Mouse (Mus musculus) induced T-regulatory cell, adult 2 months (primary cell): ENCODE data around the gene Ccdc9b.

Experiments used
- DNase-seq: peaks from one replicate; pipeline ENCODE4 v3.0.0-alpha.2; 2012; ENCODE audit warnings: low read depth

Ccdc9b gene

DNA sequence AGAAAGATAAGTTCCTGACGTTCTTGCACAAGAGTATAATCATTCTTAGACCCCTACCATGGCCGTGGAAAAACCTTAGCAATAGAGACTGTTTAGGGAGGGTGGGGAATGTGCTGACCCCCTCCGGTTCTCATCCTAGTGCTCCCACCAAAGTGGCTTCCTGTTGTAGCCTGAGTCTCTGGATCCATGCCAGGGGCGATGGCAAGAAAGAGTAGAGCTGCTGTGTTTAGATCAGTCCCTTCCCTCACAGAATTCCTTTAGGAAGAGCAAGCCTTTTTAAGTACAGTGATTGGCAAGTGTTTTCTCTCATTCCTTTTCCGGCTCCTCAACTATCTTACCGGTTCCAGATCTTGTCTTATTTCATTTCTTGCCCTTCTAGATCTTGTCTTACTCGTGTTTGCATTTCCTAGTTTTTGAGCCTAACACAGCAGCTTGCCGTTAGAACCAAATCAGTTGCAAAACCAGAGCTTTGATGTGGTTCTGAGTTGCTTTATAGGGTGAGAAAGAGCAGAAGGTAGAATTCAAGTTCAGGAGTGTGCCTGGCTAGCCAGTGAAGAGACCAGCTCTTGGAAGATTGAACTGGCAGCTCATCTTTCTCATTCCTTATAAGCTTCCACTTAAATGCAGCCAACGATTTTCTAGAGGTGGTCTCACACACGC, 15.0 kb downstream of the Ccdc9b start:
- peak; percentile 58 for DNase-seq

DNA sequence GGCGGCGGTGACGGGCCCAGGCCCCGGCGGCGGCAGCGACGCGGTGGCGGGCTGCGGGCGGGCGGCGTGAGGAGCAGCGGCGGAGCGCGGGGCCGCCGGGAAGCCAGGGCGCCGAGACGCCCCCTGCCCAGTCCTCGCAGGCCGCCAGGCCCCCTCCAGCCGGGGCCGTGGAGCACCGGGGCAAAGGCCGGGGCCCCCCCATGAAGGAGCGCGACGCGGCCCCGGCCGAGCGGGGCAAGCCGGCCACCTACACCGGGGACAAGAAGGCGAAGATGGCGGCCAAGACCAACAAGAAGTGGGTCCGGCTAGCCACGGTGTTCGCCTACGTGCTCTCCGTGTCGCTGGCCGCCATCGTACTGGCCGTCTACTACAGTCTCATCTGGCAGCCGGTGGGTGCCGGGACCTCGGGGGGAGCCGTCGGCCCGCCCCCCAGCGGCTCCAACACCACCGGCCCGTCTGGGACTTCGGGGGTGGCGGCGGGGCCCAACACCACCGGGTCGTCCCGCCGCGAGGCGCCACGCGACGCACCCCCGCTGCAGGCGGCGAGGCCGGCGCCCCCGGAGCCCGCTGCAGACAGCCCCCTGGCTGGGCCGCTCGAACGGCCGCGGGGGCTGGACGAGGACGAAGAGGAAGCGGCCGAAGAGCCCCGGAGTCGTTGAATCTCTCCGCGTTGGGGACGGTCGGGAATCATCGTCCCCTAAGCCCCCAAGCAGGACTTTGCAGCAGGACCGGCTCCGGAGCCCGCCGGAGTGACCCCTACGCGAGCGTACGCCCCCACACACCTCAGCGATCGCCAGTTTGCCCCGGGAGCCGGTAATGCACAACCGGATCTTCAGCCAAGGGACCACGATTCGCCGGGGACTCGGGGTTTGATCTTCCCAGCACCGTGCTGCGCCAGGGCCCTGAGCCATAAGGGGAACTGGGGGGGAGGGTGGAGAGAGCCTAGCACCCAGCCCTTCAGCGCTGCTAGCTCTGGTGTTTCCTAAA, 16.3 kb downstream of the Ccdc9b start:
- DNase-seq, result peak; percentile 57

DNA sequence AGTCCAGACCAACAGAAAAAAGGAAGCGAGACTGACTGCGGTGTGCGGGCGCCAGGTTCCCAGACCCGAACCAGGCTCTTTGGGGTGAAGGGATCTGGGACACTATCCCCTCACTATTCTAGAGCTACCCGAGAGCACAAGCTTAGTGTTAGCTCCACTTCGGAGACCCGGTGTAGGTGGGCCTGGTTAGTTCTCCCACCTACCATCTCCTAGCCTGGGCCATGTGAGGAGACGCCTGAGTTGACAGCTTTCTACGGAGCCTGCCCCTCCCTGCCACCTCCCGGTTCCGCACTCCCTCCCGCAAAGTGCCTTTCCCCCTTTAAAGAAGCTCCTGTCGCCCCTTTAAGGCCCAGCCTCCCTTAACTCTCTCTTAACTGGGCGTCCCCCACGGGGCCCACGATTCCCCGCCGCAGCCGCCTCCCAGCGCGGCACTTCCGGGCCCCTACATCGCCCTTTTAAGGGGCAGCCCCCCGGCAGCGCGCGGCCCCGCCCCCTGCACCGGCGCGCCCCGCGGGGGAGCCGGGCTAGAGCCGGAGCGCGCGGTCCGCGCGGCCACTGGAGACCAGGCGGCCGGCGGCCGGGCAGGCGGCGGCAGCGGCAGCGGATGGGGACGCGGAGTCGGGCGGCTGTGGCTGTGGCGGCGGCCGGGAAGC, 17.1 kb downstream of the Ccdc9b start, which contains the start of gene Inafm2:
Gene Inafm2, plus strand, starts transcription at position 527 of the 653 bp plus-strand sequence.
- DNase-seq, result peak; percentile 90

DNA sequence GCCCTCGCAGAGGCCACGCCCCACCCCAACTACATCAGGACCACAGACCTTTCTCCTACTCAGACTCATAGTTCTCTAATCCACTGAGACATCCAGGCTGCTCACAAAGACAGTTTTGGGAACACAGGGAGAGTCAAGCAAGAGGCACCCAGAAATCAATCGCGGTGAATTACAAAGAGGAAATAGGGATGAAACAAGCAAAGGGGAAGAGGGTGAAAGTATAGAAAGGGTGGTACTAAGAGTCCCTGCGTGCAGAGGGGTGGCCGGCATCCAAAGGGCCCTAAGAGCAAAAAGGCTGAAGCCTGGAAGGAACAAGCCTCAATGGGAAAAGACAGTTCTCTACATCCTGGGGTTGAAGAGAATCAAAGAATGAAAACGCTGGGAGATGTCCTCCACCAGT, 17.8 kb downstream of the Ccdc9b start:
- peak; percentile 25 for DNase-seq

DNA sequence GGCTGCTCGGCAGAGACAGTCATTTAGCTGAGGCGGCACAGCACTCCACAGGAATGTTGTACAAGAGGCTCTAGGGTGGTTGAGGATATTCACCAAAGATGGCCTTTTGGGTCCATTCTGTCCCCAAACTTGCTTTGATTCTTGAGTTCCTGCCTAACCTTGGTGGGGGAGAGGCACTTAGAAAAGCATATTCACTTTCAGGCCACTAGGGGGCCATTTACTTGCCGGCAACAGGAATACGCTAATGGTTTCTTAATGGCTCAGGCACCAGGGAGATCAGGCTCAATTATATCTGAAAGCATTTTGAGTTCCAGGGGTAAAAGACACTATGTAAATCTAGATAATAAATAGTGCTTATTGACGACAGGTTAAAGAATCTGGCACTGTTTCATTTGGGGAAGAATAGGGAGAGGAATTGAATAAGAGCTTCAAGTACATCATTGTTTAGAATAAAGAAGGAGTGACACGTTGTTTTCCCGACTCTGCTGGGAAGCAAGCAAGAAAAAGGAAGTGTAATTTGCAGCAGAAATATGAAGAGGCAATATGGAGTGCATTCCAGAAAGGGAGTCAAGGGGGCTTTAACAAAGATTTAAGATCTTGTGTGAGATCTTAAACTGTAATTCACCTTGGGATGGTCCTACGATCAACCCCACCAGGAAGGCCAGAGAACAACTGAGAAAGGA, 19.1 kb downstream of the Ccdc9b start:
- peak; percentile 80 for DNase-seq

DNA sequence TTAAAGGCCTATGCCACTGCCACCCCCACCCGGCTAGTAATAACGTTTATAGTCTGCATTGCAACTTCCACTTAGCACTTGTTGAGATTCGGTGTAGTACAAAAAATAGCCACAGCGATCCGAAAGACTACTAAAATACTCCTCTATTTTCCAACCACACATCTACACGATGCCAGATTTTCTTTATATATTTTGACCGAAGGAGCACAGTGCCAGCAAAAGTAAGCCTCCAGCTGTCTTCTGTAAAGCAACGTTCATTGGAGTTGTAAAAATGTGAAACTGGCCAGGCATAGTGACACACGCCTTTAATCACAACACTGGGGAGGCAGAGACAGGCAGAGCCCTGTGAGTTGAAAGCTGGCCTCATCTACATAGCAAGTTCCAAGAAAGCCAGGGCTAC, 21.3 kb downstream of the Ccdc9b start:
- no peak for DNase-seq

DNA sequence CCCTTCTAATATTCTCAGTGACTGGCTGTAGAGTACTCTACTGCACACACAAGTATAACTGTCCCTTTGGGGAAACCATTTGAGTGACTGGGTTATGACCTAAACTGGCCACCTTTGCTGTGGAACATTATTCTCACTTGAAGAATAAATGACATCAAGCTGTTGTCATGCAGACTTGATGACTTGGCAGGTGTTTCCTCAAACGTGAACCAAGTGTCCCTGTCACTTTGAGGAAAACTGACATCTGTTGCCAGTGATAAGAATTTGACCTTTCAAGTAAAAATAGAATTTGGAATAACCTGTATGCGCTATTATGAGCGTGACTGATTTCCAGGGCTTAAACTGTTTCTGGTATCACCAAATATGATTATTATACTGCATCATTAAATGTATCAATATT, 22.1 kb downstream of the Ccdc9b start:
- no peak for DNase-seq

DNA sequence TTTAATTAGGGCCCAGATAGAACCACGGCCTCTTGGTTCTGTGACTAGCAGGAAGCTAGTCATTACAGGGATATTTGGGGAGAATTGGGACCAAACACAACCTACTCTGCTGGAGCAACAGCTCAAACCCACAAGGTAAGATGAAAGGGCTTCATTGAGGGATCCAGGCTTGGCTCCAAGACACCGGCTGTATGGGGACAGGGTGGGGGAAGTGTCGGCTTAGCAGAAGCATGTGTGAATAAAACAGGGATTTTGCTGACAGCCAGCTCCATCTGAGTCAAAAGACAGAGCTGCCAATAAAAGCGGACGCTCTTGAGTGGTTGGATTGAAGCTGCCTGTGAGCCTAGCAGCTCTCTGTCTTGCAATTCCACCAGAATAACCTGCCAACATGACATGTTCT, 29.1 kb downstream of the Ccdc9b start:
- no peak for DNase-seq

DNA sequence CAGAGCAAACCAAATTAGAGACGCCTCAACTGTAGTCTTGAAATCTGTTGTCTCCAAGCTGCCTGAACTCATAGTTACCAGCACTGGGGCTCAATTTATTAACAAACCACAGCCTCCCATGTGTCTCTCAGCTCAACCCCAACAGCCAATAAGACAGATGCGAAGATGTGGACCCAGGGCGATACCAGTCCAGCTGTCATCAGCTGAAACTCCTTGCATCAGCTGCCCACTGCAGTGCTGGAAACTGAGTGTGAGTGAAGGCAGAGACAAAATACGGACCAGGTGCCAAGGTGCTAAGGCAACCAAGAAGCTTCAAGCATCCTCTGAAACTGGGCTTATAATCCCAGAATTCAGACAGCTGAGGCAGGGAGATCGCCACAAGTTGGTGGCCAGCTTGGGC, 30.5 kb downstream of the Ccdc9b start:
- DNase-seq, result no peak

DNA sequence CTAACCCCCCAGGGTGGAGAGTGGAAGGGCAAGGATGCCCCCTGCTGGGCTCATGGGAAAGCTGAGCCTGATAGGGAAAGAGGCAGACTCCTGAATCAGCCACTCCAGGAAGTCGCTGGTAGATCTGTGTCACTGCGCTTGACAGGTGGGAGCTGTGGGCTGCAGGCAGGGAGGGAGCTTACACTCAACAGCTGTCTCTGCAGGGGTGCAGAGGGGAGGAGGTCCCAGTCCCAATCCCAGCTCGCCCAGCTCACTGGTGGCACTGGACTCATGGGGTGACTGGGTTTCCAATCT, 31.9 kb downstream of the Ccdc9b start:
- DNase-seq, result peak; percentile 56

DNA sequence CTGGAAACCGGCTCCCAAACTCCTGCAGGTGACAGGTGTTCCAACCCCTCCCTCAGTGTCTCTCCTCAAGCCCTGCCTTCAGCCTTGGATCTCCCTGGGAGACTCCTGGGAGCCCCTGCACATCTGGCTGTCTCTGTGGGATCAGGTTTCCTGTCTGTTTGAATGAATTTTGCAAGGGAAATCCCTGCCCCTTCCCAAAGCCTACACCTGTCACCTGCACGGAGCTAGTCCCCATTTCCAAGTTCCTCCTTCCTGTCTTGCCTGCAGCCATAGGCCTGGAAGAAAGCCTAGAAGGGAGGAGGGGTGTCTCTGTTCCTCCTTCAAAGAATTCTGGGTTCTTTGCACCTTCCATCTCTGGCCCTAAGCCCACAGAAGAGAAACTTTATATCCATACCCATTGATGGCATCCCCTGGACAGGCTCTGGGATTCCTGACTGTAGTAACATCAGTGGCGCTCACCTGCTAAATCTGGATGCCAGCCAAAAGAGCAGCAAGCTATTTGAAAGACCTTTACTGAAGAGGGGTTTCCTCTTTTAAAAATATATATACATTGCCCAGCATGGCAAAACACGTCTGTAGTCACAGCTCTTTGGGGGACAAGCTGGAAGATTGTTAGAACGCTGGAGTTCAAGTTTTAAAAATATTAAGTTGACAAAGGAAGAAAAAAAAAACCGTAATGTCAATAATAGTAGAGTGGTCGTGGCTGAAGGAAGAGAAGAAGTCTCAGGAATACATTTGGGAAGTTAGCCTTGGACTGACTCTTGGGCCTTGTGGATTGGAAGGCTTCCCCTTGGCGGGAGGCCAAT, 32.4 kb downstream of the Ccdc9b start:
- DNase-seq, result no peak

DNA sequence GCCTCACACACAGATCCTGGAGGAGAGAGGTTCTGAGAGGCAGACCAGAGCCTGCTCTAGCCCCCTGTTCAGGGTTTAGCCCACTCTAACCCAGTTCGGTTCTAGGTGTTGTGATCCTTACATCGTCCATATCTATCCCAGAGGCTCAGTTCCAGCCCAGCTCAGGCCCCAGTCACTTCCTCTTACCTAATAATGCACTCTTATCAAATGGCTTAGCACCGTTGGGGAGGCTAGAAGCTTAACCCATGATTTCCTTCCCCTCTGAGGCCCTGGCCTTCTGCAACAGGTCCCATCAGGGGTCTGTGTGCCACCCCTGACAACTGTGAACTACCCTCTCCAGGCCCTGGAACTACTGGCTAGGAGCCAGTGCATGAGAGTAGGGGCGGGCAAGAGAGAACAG, 33.3 kb downstream of the Ccdc9b start:
- DNase-seq, result no peak

DNA sequence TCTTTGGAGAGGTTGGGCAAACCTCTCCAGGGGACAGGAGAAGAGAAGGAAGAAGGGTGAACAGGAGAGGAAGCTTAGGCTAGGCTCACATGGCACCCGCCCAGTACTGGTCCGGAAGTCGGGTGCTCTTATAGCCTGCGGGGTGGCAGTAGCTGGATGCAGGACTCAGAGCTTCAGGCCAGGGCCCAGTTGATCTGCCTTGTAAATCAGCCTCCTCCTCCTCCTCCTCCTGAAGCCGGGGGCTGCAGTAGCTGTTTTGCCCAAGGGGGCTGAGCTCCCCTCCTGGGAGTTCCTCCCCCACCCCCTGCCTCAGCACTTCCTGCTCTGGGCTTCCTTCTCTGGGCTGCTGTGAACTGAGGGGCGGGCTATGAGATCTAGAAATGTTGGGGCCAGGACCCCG, 34.1 kb downstream of the Ccdc9b start, which contains the start of gene Plcb2:
Gene Plcb2, minus strand, starts transcription at position 102 of the 400 bp plus-strand sequence.
- peak; percentile 70 for DNase-seq

DNA sequence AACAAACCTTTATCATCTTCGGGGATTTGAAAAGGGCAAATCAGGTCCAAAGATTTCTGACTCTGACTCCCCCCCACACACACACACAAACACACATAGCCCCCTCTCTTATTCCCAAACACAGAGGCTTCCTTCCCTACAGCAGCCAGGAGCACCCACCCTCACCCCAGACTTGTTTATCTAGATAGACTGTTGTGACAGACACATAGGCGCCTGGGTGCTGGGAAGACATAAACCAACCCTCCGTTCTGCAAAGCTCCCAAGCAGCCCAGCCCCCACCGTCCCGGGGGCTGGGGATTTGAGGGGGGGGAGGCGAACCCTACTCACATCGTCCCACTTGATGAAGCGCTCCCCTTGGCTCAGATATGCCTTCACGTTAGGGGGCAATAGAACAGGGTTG, 34.5 kb downstream of the Ccdc9b start:
- DNase-seq, result no peak

DNA sequence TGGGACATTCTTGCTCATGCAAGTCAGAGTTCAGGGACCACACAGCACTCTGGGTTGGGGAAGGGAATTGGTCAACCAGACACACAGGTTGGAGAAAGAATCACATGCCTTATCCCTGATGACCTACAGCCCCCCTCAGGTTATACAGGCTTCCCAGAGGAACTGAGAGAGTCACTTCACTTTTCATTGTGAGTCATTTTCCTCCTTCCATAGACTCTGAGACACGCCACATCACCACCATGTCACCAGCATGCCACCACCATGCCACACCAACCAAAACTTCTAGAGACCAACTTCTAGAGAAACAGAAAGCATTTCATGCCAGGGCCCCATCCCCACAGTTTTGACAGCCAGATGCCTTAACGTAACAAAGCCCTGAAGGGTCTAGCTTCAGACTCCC, 35.6 kb downstream of the Ccdc9b start:
- DNase-seq, result peak; percentile 16

DNA sequence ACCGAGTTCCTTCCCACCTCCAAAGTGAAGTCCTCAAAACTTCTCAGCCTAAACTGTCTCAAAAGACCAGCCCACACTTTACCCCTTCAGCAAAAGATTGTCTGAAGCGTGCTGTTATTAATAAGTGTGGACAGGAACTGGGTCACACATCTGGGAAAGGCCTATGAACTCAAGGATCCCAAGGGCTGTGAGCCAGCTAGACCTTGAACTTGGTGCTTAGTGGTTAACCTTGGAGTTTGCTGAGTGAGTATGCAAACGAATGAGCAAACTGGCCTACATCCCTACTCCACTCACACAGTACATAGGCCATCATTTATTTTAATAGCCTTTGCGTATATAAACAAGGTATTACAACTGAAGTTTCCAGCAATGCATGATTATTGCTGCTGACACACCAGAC, 37.0 kb downstream of the Ccdc9b start:
- DNase-seq, result no peak

DNA sequence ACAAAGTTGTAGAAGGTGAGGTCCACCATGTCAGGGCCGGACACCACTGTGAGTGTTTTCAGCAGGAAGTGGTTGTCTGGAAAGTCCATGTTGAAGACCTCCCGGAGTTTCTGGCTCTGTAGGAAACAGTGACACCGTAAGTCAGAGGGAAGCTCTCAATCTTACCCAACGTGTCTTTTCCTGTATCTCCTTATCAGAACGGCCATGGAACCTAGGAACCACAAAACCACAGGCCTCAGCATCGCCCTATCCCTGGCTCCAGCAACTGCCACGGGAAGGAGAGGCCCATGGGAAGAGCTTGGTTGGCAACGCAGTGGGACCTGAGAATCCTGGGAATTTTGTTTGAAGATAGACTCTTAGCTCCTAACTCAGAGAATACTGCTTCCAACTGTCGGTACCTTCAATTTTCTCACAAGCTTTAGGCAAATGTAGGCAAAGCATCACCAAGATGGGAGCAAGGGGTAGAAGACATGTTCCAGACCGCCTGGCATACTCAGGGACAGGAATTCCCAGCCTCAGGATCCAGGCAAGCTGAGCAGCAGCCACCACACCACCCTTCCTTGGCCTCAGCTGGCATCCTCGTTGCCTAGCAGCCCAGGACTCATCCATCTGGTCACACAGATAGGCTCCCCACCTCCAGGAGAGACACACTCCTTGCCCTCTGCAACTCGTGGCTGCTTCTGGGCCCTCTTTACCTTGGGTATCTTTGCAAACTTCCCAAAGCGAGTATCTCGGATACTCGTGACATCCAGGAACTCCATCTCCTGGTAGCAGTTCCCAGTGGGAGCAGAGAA, 38.6 kb downstream of the Ccdc9b start:
- DNase-seq, result no peak

DNA sequence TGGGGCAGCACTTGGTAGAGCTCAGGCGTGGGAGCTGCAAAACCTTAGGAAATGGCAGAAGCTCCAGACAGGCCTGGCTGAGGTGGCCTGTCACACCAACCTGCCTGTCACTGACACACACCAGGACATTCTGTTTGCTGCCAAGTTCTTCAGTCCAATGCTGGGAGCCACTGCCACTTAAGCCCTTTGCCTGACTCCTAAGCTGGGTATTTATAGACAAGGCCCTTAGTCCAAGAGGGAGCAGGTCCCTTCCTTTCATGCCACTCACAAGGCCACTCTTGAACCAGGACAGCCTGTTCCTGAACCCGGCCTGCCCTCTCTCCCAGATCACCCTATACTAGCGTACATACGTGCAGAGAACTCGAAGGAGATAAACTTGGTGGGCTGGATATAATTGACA, 45.8 kb downstream of the Ccdc9b start:
- DNase-seq, result no peak

DNA sequence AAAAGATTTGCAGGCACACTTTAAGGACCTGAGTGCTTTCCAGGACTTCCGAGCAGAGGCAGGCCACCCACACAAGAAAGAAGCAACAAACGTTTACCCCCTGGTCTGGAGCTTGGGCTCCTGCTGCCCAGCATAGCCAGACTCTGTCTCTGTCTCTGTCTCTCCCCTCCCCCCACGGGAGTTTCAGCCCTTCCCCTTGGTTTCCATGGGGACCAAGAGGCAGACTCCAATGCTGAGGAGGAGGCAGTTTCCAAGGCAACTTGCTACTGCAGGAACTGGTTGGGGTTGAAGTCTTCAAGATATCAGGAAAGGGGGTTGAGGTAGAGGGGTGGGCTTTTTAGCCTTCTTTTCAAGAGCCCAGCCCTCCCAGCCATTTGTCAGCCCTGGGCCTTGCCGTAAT, 48.2 kb downstream of the Ccdc9b start:
- DNase-seq, result no peak

DNA sequence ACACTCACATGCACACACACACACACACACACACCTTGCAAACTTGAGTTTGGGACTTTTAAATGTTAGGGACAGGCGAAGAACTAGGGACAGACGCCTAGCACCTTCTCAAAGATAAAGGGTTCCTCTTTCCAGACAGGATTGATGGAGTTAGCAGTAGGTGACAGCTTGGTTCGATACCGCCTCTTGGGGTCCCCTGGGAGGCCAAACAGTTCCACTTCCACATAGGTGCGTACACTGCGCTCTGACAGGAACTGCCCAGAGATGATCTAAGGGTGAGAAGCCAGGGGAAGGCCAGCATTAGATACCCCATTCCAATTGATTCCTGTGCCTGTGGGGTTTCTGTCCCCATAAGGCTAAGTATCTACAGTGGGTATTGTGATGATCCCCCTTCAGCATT, 48.8 kb downstream of the Ccdc9b start:
- DNase-seq, result no peak

DNA sequence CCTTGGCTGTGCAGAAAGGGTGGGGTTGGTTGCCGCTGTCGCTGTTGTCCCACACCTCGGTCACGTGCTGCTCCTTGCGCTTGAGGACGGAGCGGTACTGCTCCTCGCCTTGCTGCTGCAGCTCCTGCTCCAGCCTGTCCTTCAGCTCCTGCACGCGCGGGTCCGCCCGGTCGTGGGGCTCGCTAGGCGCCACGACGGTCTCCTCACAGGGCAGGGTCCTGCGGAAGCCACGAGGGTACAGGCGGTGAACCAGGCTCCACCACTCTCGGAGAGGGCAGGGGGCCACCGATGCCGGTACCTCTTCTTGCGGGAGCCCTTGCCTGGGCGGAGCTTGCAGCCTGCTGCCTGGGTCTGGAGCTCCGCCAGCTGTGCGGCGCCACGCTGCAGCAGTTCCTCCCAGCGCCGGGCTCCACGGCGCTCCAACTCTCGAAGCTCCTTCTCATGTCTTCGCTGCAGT, 51.4 kb downstream of the Ccdc9b start:
- no peak for DNase-seq
